Mouse (Mus musculus) cerebellum, adult 18-20 months (tissue): ENCODE measurements around the gene Rpl9-ps6.
A peak's percentile ranks its signal among the peaks of the same experiment; 100 is the strongest.
"Not testable (repeated sequence)": the region's sequence is repeated elsewhere in the genome, so short reads cannot be mapped to it uniquely, and the experiment has no call there.

Source experiments
- DNase-seq, 2 experiments: peaks; one replicate each; pipeline ENCODE4 v3.0.0; 2021

Gene Rpl9-ps6

DNA sequence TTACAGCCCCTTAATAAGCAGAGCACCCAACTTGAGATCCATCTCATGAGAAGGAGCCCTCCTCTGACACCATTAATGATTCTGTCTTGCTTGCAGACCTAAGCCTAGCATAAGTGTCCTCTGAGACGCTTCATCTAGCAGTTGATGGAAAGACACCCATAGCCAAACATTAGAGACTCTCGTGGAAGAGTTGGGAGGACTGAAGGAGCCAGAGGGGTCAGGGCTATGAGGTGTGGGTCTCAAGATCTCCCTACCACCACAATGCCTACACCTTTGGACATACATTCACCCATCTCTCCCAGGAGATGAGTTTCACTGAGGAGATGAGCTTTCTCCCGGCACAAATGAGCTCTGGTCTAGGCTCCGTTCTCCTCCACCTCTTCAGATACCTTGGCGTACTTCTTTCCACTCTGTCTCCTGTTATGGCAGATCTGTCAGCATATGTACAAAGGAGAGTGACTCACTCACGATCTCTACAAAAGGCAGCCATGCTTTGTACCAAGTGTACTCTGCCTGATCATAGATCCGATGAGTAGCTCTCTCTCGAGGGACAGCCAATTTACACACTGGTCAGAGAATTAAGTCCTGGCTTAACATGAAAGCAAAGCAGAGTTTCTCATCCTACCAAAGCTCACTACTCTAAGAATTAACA, 14.5 kb upstream of the Rpl9-ps6 start:
- DNase-seq = no peak

DNA sequence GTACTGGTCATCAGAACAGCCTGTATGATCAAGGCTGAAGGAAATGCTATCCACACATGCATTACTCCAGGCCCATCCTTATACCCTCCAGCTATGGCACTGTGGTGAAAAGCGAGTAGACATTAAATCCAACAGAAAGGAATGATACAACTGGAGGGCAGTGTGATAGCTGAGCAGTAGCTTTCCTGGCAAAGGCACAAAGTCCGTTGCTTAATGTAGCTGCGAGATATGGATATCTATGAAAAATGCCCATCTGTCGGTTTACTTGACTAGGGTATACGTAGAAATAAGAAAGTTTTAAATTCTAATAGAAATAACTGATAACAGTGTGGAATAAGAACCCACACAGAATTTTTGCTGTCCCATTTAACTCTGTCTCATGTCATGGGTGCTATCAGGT, 13.9 kb upstream of the Rpl9-ps6 start:
- no peak for DNase-seq

DNA sequence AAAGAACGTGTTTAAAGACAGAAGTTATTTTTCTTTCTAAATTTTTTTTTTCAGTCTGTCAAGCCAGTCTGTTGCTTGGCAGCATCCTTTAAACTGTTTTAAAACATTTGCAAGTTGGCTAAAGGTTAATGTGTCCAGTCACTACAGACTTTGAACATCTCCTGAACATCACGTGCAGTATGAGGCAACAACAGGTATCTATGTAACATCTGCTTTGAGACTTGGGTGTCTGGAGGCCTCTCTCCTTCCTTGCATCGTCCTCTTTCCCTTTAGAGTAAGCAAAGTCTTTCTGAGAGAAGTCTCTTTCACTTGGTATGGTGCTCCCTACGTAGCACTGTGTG, 10.3 kb upstream of the Rpl9-ps6 start:
- DNase-seq = no peak

DNA sequence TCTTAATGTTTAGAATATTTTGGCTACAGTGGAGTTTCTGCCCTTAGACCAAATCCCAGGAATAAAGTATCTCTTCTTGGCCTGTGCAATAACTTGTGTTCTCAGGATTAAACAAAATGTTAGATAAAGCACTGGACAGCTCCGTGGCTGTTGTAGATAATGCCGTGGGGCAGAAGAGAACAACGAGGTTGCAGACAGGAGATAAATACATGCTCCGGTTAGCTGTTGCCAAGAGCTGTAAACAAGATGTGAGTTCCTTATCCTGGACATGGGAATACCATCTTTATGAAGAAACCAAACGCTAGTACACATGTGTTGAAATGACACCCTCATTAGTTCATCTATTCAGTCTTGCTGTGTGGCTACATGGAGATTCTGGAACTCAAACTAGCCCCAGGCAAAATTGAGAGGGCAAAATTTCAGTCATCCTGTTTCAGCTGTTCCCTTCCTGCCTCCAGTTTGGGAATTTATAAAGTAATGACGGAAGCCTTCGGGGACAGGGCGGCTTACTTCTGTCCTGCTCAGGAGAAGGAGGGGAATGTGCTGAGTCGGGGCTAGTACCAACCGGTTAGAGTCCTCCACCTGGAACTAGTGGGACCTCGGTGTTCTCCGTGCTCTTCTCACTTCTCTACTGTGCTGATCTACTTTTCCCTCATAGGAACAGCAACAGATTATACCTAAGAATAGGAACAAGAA, 9.8 kb upstream of the Rpl9-ps6 start:
- DNase-seq = no peak

DNA sequence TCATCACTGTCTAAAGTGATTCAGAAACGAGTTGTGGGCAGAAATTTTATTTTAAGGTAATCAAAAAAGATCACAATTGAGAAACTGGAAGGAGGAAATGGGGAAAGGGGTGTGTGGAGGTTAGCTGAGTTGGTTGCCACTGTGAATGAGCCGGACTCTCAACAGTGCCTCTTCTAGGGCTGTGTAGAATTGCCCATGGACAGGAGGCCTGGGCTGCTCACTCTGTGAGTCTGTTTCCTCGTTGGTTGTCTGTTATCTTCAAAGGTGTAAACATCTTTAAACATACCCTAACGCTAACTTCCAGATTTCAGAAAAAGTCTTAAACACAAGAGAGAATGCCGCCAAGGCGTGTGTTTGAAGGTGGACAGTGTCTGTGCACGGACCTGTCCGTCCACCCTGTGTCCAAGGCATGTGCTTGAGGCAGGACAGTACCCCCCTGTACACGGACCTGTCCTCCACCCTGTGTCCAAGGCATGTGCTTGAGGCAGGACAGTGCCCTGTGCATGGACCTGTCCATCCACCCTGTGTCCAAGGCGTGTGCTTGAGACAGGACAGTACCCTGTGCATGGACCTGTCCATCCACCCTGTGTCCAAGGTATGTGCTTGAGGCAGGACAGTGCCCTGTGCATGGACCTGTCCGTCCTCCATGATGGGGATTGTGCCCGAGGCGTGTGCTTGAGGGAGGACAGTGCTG, 4.3 kb upstream of the Rpl9-ps6 start:
- no peak for DNase-seq

DNA sequence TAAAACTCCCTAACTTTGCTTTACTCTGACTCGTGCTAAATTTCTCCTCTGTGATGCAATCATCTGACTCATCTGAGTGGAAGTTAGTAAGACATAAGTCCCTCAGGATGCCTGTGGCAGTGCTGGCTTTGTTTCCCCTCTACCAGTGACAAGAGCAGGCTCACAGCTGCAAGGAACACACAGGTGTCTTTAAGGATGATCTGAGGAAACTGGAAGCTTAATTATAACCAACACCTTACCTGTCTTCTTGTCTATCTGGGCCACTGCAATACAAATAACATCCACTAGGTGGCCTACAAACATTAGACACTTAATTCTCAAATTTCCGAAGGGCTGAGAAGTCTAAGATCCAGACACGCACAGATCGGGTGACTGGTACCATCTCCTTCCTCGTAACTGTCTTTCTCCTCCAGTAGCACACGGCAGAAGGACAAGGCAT, 3.7 kb upstream of the Rpl9-ps6 start:
- DNase-seq = peak; percentile 55 to 69

DNA sequence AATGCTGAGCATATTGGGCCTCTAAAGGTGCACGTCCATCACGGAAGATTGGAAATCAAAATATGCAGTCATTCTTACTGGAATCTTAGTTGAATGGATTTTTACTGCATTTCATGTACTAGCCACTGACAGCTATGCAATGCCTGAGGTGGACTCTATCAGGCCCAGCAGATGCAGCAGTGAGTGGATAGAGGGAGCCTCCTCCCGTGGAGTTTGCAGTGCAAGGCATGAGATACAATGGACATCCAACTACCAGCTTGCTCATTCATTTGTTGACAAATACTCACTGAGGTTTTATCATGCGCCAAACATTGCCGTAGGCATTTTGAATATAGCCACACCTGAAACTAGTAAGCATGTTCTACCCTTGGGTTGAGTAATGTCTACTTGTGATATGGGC, 947 bp upstream of the Rpl9-ps6 start:
- DNase-seq = no peak

DNA sequence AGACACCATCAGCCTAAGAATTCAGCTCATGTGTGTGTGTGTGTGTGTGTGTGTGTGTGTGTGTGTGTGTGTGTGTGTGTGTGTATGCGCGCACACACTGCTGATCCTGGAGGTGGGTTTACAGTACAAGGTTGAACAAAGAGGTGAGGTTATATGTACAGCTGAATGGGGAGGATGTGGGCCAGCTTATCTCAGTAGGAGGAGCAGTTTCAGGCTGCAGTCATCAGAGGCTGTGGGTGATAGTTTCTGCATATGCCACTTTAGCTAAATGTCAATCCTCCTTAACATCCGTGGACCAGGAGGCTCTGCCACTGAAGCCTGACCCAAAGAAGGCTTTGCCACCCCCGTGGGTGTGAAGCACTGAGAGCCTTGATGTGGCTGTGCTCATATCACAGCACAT, 1.1 kb downstream of the Rpl9-ps6 start:
- DNase-seq = no peak

DNA sequence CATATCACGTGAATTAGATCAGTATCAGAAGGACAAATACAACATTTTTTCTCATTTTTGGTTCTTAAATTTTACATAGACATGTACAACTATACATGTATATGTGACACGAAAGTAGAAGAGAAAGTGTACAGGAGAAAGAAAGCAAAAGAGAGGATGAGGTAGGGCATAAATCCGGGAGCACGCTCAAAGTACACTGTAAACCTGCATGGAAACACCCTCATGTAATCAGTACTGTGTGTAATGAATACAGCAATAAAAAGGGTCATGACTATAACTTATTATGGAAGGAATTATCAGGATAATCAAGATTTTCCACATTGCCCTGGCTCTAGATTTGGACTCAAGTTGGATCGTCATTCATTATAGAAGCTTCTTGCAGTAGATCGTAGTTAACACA, 3.3 kb downstream of the Rpl9-ps6 start:
- DNase-seq = no peak

DNA sequence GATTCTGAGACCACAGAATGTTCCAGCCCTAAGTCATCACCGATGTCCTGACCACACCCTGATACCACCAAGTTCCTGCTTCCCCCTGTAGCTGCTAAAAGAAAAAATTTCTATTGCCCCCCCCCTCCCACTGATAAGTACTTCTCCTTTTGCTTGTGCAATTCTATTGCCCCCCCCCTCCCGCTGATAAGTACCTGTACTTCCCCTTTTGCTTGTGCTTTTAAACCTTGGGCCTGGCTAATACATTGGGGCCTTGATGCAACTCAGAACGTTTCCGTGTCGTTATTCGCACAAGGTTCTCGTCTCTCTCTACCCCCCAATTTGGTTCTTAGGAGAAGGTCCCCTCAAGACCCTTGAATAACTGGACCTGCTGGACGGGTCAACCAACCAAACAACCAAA, 8.7 kb downstream of the Rpl9-ps6 start:
- DNase-seq = not testable (repeated sequence)

DNA sequence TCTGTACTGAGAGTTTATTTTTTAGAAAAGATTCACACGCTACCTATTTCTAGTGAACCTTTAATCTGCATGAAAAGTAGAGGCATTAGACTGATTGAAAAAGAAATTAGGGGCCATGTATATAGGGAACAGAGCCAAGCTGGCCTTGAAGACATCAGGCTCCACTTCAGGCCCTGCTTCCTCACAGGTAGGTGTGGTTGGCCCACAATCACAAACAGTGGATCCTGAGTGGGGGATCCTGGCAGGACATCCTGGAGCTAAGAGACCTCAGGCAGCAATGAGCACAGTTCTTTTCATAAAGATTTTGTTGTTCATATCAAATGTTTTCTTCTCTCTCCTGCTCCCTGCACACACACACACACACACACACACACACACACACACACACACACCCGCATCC, 9.6 kb downstream of the Rpl9-ps6 start:
- no peak for DNase-seq

DNA sequence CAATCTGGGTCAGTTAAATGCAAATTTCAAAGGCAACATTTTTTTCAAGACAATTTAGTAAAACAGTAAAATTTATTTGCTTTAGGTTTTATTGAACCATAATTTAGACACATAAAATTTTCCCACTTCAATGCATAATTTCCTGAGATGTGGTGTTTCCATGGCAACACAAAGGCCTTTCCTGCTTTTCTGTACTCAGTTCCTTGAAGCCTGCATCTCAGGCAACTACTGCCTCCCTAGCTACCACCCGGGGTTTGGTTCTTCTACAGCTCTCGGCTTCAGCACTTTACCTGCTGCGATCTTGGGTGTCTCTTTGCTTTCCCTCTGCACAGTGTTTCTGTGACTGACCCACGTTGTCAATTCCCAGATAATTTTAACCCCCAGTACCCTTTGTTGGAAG, 14.1 kb downstream of the Rpl9-ps6 start:
- no peak for DNase-seq

DNA sequence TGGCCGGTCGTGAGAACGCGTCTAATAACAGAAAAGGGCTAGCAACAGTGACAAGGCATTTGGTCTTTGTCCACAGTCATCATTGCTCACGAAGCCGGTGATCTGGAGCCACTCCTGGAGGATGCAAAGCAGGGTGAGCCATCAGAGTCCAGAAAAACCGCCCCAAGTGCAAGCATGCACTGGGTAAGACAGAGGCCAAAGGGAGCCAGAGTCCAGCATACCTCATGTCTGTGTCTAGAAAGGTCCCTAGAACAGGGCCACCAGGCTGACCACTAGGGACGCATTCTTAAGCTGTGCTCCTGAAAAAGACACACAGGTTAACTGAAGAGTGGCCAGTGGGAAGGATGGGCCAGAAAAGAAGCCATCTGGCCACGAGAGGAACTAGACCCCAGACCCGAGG, 17.4 kb downstream of the Rpl9-ps6 start:
- no peak for DNase-seq

DNA sequence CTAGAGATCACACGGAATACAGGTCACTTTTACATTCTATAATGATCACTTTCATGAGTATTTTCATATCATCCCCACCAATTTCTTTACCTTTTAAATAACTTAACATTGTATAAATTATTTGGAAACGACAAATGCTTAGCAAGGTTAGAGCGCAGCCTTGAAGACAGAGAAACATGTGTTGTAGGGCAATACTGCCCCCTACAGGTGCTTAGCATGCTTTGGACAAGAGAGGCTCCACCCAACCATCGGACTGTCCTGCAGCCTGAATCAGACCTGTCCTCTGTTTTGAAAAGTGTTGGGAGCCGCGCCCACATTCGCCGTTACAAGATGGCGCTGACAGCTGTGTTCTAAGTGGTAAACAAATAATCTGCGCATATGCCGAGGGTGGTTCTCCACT, 24.8 kb downstream of the Rpl9-ps6 start:
- DNase-seq = peak; percentile 41 to 51

DNA sequence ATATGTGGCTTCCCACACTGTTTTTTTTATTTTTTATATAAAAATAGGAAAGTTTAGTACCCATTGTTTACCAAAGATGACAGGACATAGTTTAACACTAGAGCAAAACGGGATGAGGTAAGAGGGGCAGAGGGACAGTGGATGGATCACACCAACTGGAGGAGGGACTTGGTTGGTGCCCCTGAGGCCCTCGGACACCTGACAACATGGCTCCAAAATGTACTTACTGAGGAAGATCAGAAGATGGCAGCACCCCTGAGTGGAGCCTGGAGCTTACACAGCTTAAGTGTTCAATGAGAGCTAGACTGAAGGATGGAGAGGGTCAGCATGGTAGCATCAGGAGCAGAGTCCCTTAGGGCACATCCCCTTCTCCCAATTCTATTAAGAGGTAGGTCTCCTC, 27.0 kb downstream of the Rpl9-ps6 start:
- no peak for DNase-seq

DNA sequence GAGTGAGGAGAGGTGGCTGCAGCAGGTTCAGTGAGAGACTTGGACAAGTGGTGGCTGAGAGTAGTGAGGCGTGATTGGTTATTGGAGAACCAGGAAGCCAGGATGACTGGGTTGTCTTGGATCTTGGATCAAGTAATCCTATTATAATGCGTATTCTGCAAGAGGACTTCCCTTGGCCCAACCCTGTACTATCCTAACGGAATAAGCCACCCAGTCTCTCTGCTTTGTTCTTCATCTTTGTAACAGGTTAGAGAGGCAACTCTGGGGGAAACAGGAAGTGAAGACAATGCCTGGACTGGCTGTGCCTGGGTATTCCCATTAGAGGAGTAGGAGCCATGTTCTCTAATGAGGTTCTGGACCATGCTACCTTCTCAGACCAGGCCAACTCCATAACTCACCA, 40.5 kb downstream of the Rpl9-ps6 start:
- no peak for DNase-seq

DNA sequence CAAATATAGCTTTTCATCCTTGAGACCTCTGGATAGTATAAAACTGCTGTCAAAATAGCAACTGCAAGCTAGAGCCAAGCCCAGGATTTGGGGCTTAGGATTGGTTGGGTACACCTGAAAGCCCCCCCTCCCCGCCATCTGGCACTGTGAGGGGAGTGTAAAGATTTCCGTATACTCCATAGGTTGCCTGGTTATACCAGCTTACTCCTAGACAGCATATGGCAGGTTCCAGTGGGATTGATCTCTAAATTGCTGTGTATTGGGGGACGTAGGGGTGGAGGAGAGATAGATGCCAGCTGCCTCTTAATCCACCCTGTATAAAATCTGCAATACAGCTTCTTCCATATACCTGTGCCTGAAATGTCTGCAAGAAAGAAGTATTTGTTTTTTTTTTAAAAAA, 41.7 kb downstream of the Rpl9-ps6 start:
- DNase-seq = no peak

DNA sequence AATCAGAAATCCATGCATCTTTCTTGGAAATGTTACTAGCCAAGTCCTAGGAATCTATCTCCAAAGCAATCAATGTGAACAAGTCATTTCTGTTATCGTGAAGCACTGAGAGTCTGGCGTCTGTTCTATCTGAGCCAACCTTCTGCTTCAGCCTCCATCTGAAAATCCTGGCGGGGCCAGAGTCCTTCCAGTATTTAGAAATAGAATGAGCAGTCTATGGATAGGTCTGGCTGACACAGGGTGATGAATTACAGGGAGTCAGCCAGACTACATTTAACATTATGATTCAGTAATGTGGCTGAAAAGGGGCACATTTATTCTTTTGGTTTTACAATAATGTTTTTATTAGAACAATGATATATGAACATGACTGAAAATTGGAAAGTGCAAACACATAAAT, 47.3 kb downstream of the Rpl9-ps6 start:
- no peak for DNase-seq

DNA sequence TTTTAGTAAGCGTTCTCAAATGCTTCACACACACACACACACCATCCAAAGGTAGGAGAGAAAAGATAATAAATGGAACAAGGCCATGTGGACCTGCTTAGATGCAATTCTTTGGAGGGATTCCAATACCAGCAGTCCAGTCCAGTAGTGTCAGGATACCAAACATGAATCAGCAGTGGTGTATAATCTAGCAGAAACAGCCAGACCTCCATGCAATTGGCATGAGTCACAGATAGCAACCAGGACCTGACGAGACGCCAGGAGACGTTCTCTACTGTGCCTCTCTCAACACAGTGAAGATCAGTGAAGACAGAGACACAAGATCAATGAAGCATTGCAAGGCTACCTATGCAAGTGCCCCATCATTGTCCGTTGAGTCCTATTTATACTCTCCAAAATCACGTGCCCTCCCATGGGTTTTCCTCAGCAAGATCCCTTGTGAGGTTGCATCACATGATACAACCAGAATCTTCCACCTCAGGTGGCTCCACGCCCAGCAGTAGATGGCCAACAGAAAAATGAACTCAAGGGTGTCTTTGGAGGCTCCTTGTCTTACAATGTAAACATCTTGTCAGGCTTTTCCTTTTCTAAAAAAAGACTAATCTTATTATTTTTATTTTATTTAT, 49.6 kb downstream of the Rpl9-ps6 start:
- DNase-seq = no peak
